Mouse (Mus musculus) cerebral cortex, adult 2 months (tissue): ENCODE data around the gene Sf1.

Experiments
- WGBS: fragments of 180-500 bp; shearing (Covaris S2); methylation state at CpG from one replicate; pipeline ENCODE4 v1.1.7; 2018; 5-methylcytosine and 5-hydroxymethylcytosine counted together

Gene Sf1

DNA sequence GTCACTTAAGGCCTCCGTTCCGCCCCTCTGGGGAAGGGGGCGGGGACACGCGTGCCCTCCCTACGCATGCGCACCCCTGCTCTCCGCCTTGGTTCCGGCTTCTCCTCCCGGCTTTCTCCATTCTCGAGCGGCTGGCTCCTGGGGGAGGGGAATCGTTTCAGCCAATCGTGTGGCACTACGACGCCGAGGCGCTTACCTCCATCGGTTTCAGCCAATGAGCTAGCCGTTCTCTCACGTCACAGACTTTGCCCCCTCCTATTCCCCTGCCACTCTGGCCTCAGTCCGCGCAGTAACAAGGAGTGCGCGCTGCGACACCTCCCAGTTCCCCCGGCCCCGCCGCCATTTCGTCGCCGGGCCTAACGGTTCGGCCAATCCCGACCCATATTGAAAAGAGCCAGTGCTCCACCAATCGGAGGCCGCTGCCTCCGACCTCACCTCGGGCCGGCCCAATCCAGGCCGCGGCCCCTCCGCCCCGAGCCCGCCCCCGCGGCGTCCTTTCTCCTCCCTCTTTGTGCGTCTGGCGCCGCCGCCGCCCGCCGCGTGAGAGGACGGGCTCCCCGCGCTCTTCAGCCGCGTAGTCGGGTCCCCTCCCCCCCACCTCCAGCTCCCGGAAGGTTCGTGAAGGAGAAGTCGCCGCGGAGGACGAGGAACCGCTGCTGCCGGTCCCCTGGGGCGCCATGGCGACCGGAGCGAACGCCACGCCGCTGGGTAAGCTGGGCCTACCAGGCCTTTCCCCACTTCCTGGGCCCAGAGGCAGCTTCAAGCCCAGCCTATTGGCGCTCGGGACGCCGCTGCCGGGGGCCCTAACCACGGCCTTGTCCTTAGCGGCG is at the start of gene Sf1:
Sf1 (plus strand) TSS at position 280 of the 830 bp plus-strand sequence.
- WGBS, result under 1% methylated on average over 84 of the region's 85 CpGs

DNA sequence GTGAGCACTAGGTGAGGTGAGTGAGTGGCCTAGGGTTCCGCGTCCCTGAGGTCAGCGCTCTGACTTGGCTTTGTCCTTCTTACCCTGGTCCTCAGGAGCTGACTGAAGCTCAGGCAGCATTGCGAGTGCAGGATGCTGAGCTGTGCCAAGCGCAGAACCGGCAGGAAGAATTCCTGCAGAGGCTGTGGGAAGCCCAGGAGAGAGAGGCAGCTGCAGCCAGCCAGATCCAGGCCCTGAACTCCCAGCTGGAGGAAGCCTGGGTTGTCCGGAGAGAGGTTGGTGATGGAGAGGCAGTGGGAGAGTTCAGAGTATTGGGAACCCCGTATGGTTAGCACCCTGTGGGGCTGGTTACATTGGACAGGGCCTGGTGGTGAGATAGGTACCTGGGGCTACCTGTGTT is 49.7 kb upstream of the Sf1 start:
- 76% methylated on average over 8 of the region's 8 CpGs for WGBS

DNA sequence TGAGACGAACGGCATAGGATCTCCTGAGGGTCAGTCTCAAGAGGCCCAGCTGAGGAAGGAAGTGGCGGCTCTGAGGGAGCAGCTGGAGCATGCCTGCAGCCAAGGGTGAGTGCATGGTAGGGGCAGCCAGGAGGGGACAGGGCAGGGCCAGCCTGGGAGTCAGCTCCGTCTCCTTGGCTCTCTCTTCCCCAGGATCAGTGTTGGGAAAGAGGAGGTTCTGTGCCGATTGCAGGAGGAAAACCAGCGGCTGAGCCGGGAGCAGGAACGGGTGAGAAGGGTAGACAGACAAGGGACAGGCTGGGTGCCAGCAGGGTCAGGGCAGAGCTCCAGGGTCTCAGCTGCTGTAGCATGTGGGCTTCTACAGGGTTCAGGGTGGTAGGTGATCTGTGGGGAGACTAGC is 49.0 kb upstream of the Sf1 start:
- 77% methylated on average over 8 of the region's 8 CpGs for WGBS

DNA sequence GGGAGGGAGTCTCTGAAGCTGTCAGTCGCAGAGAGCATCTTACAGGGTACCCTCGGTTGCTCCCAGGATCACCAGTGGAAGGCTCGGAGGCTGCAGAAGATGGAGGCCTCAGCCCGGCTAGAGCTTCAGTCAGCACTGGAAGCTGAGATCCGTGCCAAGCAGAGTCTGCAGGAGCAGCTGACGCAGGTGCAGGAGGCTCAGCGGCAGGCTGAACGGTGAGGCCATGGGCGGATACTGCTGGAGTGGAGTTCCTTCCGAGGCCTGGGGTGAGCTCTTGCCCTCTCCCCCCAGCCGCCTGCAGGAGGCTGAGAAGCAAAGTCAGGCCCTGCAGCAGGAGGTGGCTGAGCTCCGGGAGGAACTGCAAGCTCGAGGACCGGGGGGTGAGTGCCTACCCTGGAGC is 47.9 kb upstream of the Sf1 start:
- WGBS, result 79% methylated on average over 14 of the region's 14 CpGs

DNA sequence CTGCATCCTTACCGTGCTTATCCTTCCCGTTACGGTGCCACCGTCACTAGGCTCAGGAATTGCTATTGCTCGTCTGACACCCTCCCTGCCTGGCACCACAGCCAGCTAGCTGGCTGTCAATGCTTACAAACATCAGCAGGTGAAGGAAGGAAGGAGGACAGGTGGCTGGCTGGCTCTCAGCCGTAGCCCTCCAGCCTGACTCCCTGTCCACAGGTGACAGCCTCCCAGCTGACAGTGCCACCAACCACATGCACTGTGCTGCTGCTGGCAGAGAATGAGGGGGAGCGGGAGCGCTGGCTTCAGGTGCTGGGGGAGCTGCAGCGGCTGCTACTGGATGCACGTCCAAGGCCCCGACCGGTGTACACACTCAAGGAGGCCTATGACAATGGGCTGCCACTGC is 45.3 kb upstream of the Sf1 start:
- WGBS, result 90% methylated on average over 12 of the region's 12 CpGs

DNA sequence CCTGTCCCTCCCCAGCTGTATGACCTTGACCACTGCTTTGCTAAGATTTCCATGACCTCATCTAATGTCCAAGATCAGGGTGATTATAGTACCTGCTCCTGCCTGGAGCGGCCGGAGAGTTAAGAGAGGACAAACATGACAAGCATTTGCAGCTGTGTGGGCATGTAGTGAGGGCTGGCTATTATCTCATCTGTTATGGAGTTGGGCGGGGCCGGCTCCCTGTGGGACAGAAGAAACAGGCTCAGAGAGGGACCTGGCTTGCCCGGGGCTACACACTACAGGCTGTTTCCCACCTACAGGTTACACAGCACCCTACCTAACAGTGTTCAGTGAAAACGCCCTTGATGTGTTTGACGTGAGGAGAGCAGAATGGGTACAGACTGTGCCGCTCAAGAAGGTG is 42.1 kb upstream of the Sf1 start:
- WGBS, result 87% methylated on average over 8 of the region's 8 CpGs

DNA sequence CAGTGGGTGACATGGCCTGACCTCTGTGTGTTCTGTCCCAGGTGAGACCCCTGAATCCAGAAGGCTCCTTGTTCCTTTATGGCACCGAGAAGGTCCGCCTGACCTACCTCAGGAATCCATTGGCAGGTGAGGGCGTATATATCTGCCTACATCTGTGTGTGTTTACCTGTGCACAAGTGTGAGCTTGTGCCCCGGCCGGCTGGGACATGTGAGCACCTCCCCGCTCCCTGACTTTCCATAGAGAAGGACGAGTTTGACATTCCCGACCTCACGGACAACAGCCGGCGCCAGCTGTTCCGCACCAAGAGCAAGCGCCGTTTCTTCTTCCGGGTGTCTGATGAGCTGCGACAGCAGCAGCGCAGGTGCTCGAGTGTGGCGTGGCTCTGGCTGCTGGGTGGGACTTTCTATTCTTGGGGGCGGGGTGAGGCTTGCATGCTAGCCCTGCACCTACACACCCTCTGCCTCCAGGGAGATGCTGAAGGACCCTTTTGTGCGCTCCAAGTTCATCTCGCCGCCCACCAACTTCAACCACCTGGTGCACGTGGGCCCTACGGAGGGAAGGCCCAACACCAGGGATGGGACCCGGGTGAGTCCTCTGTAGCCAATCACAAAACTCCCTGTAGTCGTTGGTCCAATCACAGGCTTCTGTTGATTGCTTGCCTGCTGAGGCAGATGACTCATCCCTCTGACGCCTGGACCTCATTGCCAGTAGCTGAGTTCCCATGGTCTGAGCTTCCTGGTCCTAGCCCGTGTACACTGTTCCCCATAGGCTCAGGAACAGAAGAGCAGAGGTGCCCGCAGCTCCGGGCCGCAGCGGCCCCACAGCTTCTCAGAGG is 41.5 kb upstream of the Sf1 start:
- 87% methylated on average over 33 of the region's 33 CpGs for WGBS

DNA sequence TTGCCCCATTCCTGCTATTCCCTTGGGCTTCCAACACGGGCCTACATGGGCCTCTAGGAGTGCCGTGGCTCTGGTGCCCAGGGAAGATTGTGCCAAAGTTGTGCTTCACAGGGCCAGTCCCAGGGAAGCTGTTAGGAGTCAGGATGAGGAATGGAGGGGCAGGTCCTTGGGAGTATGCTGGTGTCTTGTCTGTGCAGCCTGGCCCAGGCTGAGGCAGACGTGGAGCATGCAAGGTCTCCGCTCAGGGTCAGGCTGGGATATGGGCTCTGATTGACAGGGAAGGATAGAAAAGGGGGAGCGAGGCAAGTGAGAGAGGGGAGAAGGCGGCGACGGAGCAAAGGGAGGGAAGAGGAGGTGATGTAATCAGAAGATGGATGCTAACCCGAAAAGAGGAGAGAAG is 38.7 kb upstream of the Sf1 start:
- 88% methylated on average over 9 of the region's 9 CpGs for WGBS

DNA sequence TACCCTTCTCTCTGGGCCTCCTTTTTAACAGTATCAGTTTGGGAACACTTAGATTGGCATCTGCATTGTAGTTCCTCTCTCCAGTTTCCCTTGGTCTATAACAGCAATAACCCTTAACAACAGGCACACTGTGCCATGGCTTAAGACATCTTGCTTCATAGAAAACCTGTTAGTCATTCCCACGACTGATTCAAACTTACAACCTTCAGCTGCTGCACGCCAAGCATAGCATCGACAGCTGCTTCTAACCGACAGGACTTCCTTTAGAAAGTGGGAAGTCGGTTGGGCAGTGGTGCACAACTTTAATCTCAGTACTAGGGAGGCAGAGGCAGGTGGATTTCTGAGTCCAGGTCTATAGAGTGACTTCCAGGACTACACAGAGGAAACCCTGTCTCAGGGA is 32.3 kb upstream of the Sf1 start:
- 46% methylated on average over 5 of the region's 5 CpGs for whole genome bisulfite sequencing

DNA sequence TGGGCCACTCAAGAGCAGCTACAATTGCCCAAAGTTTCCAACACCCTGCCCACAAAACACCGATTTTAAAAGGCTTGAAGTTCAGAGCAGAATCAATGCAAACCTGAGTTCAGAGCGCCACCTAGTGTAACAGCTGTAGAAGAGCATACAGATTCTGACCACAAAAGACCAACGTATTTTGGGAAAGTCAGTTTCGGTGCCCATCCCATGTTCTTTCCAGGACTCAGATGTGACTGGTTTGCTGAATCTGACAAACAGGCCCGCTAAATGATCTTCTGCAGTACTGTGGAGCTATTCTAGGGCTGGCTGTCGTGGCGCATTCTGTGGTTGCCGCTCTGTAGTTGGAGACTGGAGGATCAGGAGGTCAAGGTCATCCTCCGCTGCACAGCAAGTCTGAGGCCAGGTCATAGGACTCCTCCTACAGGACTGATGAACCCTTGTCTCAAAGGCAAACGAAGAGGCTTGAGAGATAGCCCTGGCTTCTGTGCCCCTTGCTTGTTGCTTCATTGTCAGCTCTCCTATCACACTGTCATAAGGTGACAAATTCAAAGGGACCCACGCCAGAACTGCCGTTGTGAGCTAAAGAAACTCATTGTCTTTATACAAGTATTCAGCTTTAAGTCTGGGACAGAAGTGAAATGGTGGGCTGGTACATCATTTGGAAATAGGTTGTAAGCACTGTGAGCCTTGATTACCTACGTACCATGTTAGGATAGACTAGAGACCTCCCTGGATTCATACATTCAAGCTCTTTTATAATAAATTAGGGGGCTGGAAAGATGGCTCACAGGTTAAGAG is 31.6 kb upstream of the Sf1 start:
- WGBS, result 19% methylated on average over 13 of the region's 13 CpGs

DNA sequence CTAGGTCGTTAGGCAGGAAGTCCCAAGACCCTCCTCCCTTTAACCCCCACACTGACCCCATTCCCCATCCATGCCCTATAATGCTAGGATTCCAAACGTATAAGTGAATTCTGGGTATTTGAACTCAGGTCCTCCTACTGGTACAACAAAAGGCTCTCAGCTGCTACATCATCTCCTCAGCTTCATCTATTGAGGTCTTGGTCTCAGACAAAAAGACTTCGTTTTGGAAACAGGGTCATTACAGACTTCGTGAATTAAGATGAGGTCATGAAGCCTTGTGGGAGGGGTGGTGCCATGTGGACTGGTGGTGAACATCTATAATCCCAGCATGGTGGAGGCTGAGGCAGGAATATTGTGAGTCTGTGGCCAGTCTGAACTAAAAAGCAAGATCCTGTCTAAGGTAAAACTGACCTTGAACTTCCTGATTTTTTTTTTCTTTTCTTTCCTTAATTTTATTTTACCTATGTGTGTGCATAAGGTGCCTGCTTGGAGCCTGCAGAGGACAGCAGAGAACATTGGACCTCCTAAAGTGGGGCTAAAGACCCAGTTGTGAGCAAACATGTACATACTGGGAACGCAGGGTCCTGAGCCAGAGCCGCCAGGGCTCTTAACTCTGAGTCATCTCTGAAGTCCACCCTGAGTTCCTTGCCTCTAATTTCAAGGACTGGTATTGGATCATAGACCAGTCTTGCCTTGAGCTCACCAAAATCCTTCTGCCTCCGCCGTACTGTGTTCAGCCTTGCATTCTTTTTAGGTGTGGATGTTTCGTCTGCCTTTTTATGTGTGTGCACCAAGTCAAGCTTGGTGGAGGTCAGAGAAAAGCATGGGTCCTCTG is 29.5 kb upstream of the Sf1 start:
- WGBS, result 57% methylated on average over 9 of the region's 9 CpGs

DNA sequence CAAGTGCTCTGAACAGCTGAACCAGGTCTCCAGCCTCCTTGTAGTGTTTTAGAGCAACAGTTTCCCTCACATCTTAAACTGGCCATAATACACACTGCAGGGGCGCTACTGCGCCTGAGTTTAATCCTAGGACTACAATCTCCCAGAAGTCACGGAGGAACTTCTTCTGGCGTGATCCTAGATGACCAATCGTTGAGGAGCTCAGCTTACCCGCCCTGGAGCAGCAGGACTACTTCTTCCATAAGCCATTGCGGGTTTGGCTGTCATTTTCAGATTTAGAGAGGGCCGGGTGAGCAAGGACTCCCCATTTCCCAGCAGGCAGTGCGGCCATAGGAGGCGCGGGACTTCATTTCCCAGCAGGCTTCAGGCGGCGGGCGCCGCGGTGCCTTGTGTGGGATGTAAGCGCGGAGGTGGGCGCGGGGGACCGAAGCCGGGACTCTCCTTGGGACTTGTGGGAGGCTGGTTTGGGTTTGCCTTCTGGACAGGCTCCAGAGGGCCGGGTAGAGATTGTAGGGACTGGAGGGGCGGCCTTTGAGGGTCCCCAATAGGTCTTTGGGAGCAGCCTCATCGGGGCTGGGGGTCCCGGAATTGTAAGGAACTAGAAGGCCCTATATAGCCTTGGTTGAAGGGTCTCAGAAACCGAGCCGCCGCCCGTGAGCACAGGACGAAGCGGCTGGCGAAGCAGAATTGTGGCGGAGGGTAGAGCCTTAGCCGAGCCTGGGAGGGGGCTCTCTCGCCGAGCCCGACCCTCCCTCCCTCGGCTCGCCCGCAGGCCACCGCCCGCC is 28.6 kb upstream of the Sf1 start, which contains the start of gene Men1:
Men1 (plus strand) TSS at position 307 of the 785 bp plus-strand sequence.
- WGBS, result under 1% methylated on average over 43 of the region's 43 CpGs

DNA sequence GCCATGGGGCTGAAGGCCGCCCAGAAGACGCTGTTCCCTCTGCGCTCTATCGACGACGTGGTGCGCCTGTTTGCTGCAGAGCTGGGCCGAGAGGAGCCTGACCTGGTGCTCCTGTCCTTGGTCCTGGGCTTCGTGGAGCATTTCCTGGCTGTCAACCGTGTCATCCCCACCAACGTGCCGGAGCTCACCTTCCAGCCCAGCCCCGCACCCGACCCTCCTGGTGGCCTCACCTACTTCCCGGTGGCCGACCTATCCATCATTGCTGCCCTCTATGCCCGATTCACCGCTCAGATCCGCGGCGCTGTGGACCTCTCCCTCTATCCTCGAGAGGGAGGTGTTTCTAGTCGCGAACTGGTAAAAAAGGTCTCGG is 28.0 kb upstream of the Sf1 start:
- under 1% methylated on average over 25 of the region's 25 CpGs for WGBS

DNA sequence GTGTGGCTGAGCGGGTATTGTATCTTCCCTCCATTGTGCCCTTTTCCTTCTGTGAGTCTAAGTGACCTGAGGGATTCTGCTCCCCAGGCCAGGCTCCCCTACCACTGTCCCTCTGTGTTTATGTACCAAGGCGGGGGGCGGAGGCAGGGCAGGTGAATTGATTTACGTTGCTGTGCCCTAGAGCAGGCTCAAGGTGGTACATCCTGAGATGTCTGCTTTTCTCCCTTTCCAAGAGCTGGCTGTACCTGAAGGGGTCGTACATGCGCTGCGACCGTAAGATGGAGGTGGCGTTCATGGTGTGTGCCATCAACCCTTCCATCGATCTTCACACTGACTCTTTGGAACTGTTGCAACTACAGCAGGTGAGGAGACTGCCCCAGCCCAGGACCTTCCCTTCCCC is 26.6 kb upstream of the Sf1 start:
- 94% methylated on average over 10 of the region's 10 CpGs for WGBS

DNA sequence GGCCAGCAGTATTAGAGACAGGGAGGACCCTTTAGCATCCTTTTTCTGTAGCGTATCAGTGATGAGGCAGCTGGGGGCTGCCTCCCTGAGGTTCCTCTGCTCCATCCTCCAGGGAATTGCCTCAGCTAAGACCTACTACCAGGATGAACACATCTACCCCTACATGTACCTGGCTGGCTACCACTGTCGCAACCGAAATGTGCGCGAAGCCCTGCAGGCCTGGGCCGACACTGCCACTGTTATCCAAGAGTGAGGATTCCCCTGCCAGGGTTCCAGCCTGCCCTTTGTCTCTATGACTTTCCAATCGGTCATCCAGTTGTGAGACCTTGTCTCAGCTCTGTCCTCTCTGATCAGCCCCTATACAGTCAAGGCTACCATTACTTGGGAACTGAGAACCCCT is 25.3 kb upstream of the Sf1 start:
- over 99% methylated on average over 7 of the region's 7 CpGs for WGBS

DNA sequence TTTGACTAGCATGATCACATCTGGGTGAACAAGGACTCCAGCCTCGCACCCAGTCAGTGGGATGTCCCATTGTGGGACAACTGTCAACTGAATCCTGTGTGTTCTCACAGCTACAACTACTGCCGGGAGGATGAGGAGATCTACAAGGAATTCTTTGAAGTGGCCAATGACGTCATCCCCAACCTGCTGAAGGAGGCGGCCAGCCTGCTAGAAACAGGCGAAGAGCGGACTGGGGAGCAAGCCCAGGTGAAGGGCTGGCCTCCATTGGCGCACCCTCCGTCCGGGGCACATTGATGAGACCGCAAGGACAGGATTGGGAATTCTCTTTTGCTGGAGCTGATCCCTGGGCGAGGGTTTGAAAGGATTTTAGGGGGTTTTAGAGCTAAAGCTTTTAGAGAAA is 24.8 kb upstream of the Sf1 start:
- 86% methylated on average over 11 of the region's 11 CpGs for WGBS

DNA sequence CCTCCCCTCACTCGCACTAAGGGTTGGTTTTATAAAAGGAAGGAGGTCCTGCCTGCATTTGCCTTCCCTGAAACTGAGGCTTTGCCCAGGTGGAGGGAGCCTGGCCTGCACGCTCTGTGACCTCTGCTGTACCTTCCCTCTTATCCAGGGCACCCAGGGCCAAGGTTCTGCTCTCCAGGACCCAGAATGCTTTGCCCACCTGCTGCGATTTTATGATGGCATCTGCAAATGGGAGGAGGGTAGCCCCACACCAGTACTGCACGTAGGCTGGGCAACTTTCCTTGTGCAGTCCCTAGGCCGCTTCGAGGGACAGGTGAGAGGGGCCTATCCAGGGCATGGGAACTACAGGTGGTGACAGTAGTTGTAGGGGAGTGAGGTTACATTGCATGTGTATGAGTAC is 24.3 kb upstream of the Sf1 start:
- WGBS, result 93% methylated on average over 6 of the region's 6 CpGs

DNA sequence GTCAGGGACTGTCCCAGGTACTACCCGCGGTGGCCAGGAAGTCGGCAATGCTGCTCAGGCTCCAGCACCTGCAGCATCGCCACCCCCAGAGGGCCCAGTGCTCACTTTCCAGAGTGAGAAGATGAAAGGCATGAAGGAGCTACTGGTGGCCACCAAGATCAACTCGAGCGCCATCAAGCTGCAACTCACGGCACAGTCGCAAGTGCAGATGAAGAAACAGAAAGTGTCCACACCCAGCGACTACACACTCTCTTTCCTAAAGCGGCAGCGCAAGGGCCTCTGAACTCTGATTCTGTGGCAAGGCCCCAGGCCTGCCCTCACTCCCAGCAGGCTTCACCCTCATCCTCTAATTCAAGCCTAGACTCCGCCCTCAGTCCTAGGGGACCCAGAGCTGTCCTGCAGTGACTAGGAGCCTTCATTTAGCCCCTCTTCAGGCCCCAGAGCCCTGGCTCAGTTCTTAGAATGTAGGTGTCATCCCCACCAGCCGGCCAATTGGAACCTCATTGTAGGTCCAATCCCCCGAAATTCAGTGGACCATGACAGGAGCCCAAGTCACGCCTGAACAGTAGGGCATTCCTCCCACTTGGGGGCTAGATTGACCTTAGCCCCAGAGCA is 23.5 kb upstream of the Sf1 start:
- WGBS, result 62% methylated on average over 15 of the region's 15 CpGs

DNA sequence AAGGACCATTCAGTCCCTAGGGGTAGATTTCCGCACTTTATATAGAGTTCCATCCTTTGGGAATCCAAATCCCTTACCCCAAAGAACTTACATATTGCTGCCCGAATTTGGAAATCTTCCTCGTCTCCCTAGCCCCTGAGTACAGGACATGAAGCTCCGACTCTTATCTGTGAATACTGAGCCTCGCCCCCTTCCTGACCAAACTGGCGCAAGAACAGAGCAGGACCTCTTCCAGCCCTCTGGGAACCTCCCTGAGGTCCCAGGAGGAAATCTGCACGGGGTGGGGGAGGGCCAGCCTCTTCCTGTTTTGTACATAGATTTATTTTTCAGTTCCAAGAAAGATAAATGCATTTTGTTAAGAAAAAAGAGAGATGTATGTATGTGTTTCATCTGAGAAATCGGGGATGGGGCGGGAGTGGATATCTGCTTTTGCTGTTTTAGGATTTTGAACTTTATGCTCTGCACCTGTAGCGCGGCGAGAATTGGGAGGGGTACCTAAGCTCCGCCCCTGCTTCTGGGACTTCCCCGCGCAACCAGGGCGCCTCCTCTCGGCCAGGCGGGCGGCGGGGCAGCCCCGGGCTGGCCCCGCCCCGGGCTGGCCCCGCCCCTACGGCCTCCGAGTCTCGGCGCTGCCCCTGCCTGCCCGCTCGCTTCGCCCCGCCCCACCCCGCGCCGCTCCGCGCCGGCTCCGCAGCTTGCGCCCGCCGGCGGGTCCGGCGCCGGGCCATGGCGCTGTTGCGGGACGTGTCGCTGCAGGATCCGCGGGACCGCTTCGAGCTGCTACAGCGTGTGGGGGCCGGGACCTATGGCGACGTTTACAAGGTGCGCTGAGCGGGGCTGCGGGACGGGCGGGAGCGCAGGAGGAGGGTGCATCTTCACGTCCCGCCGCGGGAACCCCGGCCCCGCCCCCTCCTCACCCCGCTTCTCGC is 22.7 kb upstream of the Sf1 start, which contains the start of gene Map4k2:
Map4k2 (plus strand) TSS at position 612 of the 929 bp plus-strand sequence.
- WGBS, result 6% methylated on average over 68 of the region's 72 CpGs
